Mouse (Mus musculus) lung, postnatal 0 days (tissue): ENCODE measurements at regions not wholly inside any gene's neighbourhood (a gene's known extent, or its start where the extent isn't known, plus 50 kb on each side); places are given as distances from the start of the nearest gene placed in this dataset.

Experiments
- ATAC-seq: fragments of 200-750 bp; cut with Nextera tagmentation; 2 replicates; pipeline ENCODE4 v1.8.0; 2017; ENCODE audit warnings: moderate library complexity
- DNase-seq: peaks from one replicate; pipeline ENCODE4 v3.0.0-alpha.2; 2016; ENCODE audit warnings: low spot score
- H3K27ac ChIP-seq: fragments of 300-500 bp; sonication (generic); 2 replicates; pipeline ENCODE4 v1.5.1; 2014; ENCODE audit warnings: antibody characterized with exemption, mild to moderate bottlenecking, low read length, mixed read lengths
- H3K27me3 ChIP-seq: fragments of 300-500 bp; sonication (generic); replicated peaks from 2 replicates; pipeline ENCODE4 v1.6.1; 2014; ENCODE audit warnings: low read length, mixed read lengths; ENCODE audit not compliant: insufficient read depth
- H3K36me3 ChIP-seq: fragments of 300-500 bp; sonication (generic); 2 replicates; pipeline ENCODE4 v1.6.1; 2014; ENCODE audit warnings: low read length, mixed read lengths; ENCODE audit not compliant: insufficient read depth
- H3K4me1 ChIP-seq: fragments of 300-500 bp; sonication (generic); 2 replicates; pipeline ENCODE4 v1.6.1; 2014; ENCODE audit warnings: antibody characterized with exemption, low read depth, low read length, mixed read lengths; ENCODE audit not compliant: insufficient read depth
- H3K4me2 ChIP-seq: fragments of 300-500 bp; sonication (generic); replicated peaks from 2 replicates; pipeline ENCODE4 v1.6.1; 2014; ENCODE audit warnings: low read depth, mild to moderate bottlenecking, low read length, moderate library complexity, mixed read lengths
- H3K4me3 ChIP-seq: fragments of 300-500 bp; sonication (generic); 2 replicates; pipeline ENCODE4 v1.5.1; 2014; ENCODE audit warnings: low read depth, low read length
- H3K9ac ChIP-seq: fragments of 300-500 bp; sonication (generic); replicated peaks from 2 replicates; pipeline ENCODE4 v1.6.1; 2014; ENCODE audit warnings: low read depth, mild to moderate bottlenecking
- H3K9me3 ChIP-seq: fragments of 300-500 bp; sonication (generic); 2 replicates; pipeline ENCODE4 v1.6.1; 2016; ENCODE audit warnings: low read length, mixed read lengths
- CTCF ChIP-seq: IDR thresholded peaks from 2 replicates; pipeline ENCODE4 v1.5.1; 2016; ENCODE audit warnings: antibody characterized with exemption, mild to moderate bottlenecking
- EP300 ChIP-seq: IDR thresholded peaks from 2 replicates; pipeline ENCODE4 v1.6.1; 2016; ENCODE audit warnings: antibody characterized with exemption, mild to moderate bottlenecking, control low read depth
- WGBS: fragments of 180-500 bp; shearing (Covaris S2); extraction: QIAGEN DNeasy Blood & Tissue Kit; methylation state at CpG from one replicate; pipeline ENCODE4 v1.1.7; 2014; 5-methylcytosine and 5-hydroxymethylcytosine counted together

DNA sequence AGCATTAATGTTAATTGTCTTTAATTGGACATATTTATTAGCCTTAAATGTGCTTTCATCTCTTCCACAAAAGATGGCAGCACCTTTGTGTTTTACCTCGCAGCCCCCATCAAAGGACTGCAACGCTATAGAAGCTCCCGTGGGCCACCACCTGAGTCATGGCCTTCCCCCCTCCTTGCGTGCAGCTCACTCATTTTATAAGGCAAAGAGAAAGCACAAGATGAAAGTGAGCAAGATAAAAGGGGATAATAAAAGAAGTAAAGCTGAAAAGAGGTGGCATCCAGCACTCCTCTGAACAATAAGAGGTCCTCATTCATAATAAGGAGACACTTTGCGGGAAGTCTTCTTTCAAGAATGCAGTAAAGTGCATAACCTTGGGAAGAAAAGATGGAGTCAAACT lies 403.9 kb downstream of the Cenpc1 start:
- WGBS: 85% methylated on average over 5 of the region's 5 CpGs

DNA sequence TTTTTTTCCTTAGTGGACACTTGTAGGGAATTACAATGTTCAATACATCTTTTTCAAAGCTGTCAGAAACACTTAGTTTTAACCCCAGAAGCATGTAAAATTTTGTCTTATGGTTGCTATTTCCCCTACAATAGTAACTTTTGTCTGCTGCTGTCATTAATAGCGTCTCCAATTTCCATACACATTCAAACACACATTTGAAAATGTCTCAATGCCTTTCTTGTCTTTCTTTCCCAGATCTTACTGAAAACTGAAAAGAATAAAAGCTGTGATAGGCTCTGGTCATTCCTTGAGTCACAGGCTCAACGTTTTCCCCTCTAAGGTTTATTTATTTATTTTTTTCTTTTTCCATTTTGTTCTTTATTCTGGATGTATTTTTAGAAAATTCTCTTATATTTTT lies 444.3 kb downstream of the Cenpc1 start:
- H3K27ac ChIP-seq: no peak overlapping the region
- H3K4me1 ChIP-seq: no peaks in the 10 kb centered on the region
- WGBS: 59% methylated on average over 2 of the region's 2 CpGs
- no peaks in the 10 kb centered on the region for H3K9me3 ChIP-seq
- H3K36me3 ChIP-seq: no peaks in the 10 kb centered on the region
- H3K9ac ChIP-seq: no peak overlapping the region
- DNase-seq (no peak), ATAC-seq (no peak)
- H3K4me3 ChIP-seq: no peak overlapping the region
- no peaks in the 10 kb centered on the region for H3K27me3 ChIP-seq
- TF ChIP-seq EP300: no peak
- TF ChIP-seq CTCF: no peak
- no peak overlapping the region for H3K4me2 ChIP-seq

More for the DNA sequence above, 403.9 kb downstream of the Cenpc1 start:
- H3K27me3 ChIP-seq: no peaks in the 10 kb centered on the region
- no peak for TF ChIP-seq CTCF
- no peak for TF ChIP-seq EP300
- DNase-seq: no peak
- H3K36me3 ChIP-seq: no peaks in the 10 kb centered on the region
- H3K4me2 ChIP-seq: no peak overlapping the region
- no peaks in the 10 kb centered on the region for H3K9me3 ChIP-seq
- H3K4me1 ChIP-seq: no peaks in the 10 kb centered on the region
- no peak overlapping the region for H3K4me3 ChIP-seq
- H3K9ac ChIP-seq: no peak overlapping the region
- no peak for ATAC-seq
- no peak overlapping the region for H3K27ac ChIP-seq

DNA sequence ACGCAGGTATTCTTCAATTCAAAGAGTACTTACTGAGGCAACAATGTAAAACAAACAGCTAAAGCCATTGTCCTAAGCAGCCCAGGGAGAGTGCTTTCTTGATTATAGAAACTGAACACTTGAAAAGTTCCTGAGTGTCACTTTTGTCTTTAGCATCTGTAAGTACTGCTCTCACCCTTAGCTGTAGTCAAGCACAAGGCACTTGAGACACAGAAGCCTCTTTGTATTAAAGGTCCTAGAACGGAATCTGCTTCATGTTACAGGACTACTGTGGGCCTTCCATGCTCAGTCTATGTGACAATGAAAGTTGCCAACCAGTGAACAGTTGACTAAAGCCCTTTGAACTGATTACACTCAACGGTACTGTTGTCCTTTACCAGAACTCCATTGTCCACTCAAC lies 450.6 kb downstream of the Cenpc1 start:
- H3K4me1 ChIP-seq: no peaks in the 10 kb centered on the region
- peak; percentile 56 for ATAC-seq
- H3K4me2 ChIP-seq: no peak overlapping the region
- no peaks in the 10 kb centered on the region for H3K9me3 ChIP-seq
- TF ChIP-seq CTCF (no peak), EP300 (no peak)
- H3K9ac ChIP-seq: no peak overlapping the region
- 50% methylated on average over 3 of the region's 3 CpGs for WGBS
- no peaks in the 10 kb centered on the region for H3K36me3 ChIP-seq
- no peaks in the 10 kb centered on the region for H3K27me3 ChIP-seq
- peak; percentile 46 for DNase-seq
- no peak overlapping the region for H3K27ac ChIP-seq
- H3K4me3 ChIP-seq: no peak overlapping the region

DNA sequence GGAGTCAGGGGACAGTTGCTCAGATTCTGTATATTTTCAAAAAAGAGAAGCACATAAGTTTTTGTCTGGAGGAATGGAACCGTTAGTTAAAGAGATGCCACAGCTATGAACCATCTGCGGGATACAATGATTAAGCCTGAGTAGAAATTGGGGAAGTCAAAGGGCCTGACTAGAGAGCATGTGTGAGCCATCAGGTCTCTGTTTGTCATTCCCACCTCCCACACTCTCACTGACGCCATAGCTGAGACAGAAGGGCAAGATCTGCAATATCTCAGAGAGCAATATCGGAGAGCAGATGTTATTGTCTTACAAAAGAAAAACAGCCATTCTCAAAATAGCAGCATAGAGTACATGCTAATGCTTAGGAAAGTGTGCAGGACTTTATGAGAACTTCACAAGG lies 452.8 kb downstream of the Cenpc1 start:
- Histone ChIP-seq H3K27ac (no peak overlapping the region), H3K4me2 (no peak overlapping the region), H3K27me3 (no peaks in the 10 kb centered on the region), H3K36me3 (no peaks in the 10 kb centered on the region), H3K9me3 (no peaks in the 10 kb centered on the region), H3K4me3 (no peak overlapping the region), H3K4me1 (no peaks in the 10 kb centered on the region), H3K9ac (no peak overlapping the region)
- WGBS: 56% methylated on average over 4 of the region's 4 CpGs
- peak; percentile 91 for ATAC-seq
- peak; percentile 84 for DNase-seq
- TF ChIP-seq EP300: peak; percentile 76
- TF ChIP-seq CTCF: no peak

DNA sequence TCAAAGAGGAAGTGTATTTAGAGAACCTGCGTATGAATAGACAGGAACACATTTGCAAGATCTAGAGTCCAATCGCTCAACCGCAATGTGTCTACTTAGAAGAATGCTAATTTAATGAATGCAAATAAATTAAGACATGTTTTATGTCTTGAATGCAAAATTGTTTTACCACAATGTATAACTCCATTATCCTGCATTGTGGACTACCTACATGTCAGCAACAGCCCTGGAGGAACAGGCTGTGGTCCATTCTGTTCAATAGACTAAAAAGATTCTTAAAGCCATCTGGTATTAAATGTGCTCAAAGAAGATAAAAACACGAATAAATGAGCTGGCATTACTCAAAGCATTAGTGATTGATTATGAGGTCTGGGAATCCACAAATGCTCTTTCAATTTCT lies 456.3 kb downstream of the Cenpc1 start:
- 76% methylated on average over 4 of the region's 4 CpGs for WGBS
- Histone ChIP-seq H3K4me2 (no peak overlapping the region), H3K27me3 (no peaks in the 10 kb centered on the region), H3K4me1 (no peaks in the 10 kb centered on the region), H3K27ac (no peak overlapping the region), H3K9me3 (no peaks in the 10 kb centered on the region), H3K9ac (no peak overlapping the region), H3K4me3 (no peak overlapping the region), H3K36me3 (no peaks in the 10 kb centered on the region)
- TF ChIP-seq EP300: no peak
- TF ChIP-seq CTCF: no peak
- DNase-seq (no peak), ATAC-seq (no peak)

DNA sequence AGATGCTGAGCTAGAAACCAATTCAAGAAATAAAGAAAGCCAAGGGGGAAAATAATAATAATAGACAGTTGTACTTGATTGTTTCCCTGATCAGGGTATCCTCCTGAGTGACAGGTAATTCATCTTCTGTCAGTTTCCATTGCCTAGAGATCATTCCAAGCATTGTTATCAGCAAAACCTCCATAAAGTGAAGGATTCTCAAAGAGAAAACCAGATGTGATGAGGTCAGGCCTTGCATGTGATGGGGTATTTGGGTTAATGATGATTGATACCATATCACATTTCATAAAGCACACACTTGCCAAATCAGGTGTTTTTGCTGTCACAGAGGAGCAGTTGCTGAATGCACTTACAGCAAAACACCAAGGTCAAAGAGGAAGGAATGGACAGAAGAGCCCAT lies 467.2 kb downstream of the Cenpc1 start:
- no peak overlapping the region for H3K4me3 ChIP-seq
- no peaks in the 10 kb centered on the region for H3K36me3 ChIP-seq
- H3K9ac ChIP-seq: no peak overlapping the region
- DNase-seq (no peak), ATAC-seq (no peak)
- H3K4me1 ChIP-seq: no peaks in the 10 kb centered on the region
- H3K4me2 ChIP-seq: no peak overlapping the region
- TF ChIP-seq EP300 (no peak), CTCF (no peak)
- H3K9me3 ChIP-seq: no peaks in the 10 kb centered on the region
- H3K27ac ChIP-seq: no peak overlapping the region
- no peaks in the 10 kb centered on the region for H3K27me3 ChIP-seq

DNA sequence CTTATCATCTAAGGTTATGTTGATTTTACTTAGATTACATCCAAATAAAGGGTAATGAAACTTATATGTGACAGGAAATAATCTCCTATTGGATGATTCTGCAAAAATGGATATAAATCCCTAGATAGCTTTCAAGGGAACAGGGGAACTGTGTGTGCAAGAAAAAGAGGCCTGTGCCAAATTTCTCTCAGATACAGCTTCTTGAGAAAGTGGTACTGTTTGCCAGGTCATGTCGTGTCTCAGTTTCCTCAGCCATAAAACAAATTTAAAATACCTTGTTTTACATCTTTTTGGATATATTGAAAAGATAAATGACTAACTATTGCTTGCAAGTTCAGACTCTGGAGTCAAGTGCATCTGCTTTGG lies 470.3 kb downstream of the Cenpc1 start:
- Histone ChIP-seq H3K4me3 (no peak overlapping the region), H3K4me1 (no peaks in the 10 kb centered on the region), H3K4me2 (no peak overlapping the region), H3K27ac (no peak overlapping the region), H3K36me3 (no peaks in the 10 kb centered on the region), H3K9me3 (no peaks in the 10 kb centered on the region), H3K9ac (no peak overlapping the region), H3K27me3 (no peaks in the 10 kb centered on the region)
- 14% methylated on average over 1 of the region's 1 CpGs for WGBS
- no peak for TF ChIP-seq CTCF
- no peak for TF ChIP-seq EP300
- no peak for ATAC-seq
- DNase-seq: no peak
